8 mouse cellular contexts compared by ENCODE assay signal in the genomic region with DNA sequence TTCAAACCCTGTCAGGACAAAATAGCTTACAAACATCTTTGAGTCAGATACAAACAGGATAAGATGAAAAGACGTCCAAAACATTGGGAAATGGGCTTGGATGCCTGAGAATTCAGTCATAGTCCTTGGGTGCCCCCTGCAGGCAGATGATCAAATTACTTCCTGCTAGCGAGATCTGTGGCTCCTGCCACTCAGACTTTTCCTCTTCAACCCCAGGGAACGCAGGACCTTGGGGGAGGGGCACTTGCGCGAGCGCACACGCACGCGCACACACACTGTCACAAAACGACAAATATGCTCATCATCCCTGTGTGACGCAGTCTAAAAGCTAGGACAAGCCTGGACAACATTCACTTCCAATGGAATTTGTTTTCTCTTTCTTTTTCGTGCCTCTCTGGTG. TPM values are rescaled to one million over a fixed set of nuclear protein-coding genes. Genes with fewer than 3 reads are reported as not detected.
DNase-seq lines count a peak whose midpoint lies in the region; ATAC-seq lines count a peak whose summit lies in the region.

No protein-coding gene starts in this region.

- intact Hi-C loops in gastrocnemius, postnatal 14 days (cut with DNase I; ENCODE audit: low total_unique reads), result loop anchor here (2.0 to 5.0 kb wide), 2 partner anchors 37 to 58 kb away; no protein-coding TSS in a partner anchor

- peak overlapping the region; percentile 91 for H3K4me3 ChIP-seq in megakaryocyte, embryonic 14.5 days (replicated peaks)

- H3K27me3 ChIP-seq in megakaryocyte, embryonic 14.5 days (replicated peaks), result peaks cover 25% of the 10 kb centered on the region

- H3K9me3 ChIP-seq in megakaryocyte, embryonic 14.5 days, result no peaks in the 10 kb centered on the region; the same call in 1 of the 2 replicates

- peak; percentile 95 for DNase-seq in adipocyte (ENCODE audit: low spot score)
- peak; percentile 92 for DNase-seq in embryo, embryonic 10 days (ENCODE audit: low spot score)
- DNase-seq in gastrocnemius, postnatal 14 days, result peak; percentile 84
- peak; percentile 60 to 95 for DNase-seq in left cerebral cortex, adult 9 months (ENCODE audit: low spot score in 2 of 2)
- DNase-seq in right cerebral cortex, adult 2 months (ENCODE audit: low spot score in 2 of 2), result peak; percentile 96 to 98
- peak; percentile 58 for DNase-seq in urinary bladder, postnatal 10 days (ENCODE audit: low spot score)

- ATAC-seq in inflammation-experienced regulatory T-cells, adult 6 months, result peak; percentile 37

- H3K36me3 ChIP-seq in megakaryocyte, embryonic 14.5 days (replicated peaks; ENCODE audit: low read length), result peaks cover 6% of the 10 kb centered on the region

- peaks cover 46% of the 10 kb centered on the region for H3K4me1 ChIP-seq in megakaryocyte, embryonic 14.5 days

RNA-seq across cellular contexts. Expression of a gene that starts 11.9 kb away (rescaled TPM):
- not detected for total RNA-seq in gastrocnemius, postnatal 14 days (2021)
- polyA plus RNA-seq in inflammation-experienced regulatory T-cells, adult 6 months (2017; shearing (Covaris generic)), result not detected
- not detected in 2 replicates for polyA plus RNA-seq in megakaryocyte, embryonic 14.5 days (2012; ENCODE audit: insufficient read depth, low replicate concordance)

RNA-seq across cellular contexts. Expression of a gene that starts 12.6 kb away (rescaled TPM):
- total RNA-seq in gastrocnemius, postnatal 14 days (2021), result 10 to 100 TPM; 13.3 to 19.1 TPM
- polyA plus RNA-seq in inflammation-experienced regulatory T-cells, adult 6 months (2017; shearing (Covaris generic)), result 10 to 100 TPM; 48.8 to 73.6 (median 49.4) TPM
- 3.5 TPM in 1 of 2 replicates, not detected in the other for polyA plus RNA-seq in megakaryocyte, embryonic 14.5 days (2012; ENCODE audit: insufficient read depth, low replicate concordance)

Comparison
In these comparisons a context has a peak if more than half of its experiments do, and no peak if none do; other contexts are left out.
1. Peak in every context shown above with its lines: DNase-seq, ATAC-seq and H3K4me3 ChIP-seq.
2. RNA of a gene that starts 12.6 kb away (polyA plus RNA-seq): 48.8 to 73.6 TPM in inflammation-experienced regulatory T-cells, adult 6 months; 3.5 TPM in megakaryocyte, embryonic 14.5 days; every median in the first group is over 10 times any median in the second.